Mouse (Mus musculus): ENCODE results near the gene Scarf1. TPM values are rescaled to one million over a fixed set of nuclear protein-coding genes. Genes with fewer than 3 reads are reported as not detected.

Gene Scarf1
- total RNA-seq, 2 experiments from 2014 or later = 8.7 TPM

- peak in 1 of 2 experiments; percentile 57 for DNase-seq
Observed at GRCm38 (mm10) chr11:75511213-75511612, 2.1 kb upstream of the Scarf1 start.

- DNase-seq = no peak
Observed at GRCm38 (mm10) chr11:75512301-75513018, 880 bp upstream of the Scarf1 start.

- DNase-seq = no peak
Observed at GRCm38 (mm10) chr11:75515186-75515585, 1.8 kb downstream of the Scarf1 start.

GRCm38 (mm10) chr11:75519834-75520633, 6.7 kb downstream of the Scarf1 start:
- no peak for DNase-seq

- DNase-seq = no peak
Observed at GRCm38 (mm10) chr11:75521609-75522008, 8.3 kb downstream of the Scarf1 start.

- no peak for DNase-seq
Observed at GRCm38 (mm10) chr11:75522793-75523192, 9.5 kb downstream of the Scarf1 start.

GRCm38 (mm10) chr11:75525531-75526125, 12.3 kb downstream of the Scarf1 start:
- no peak for DNase-seq

GRCm38 (mm10) chr11:75526943-75527342, 13.6 kb downstream of the Scarf1 start:
- DNase-seq = no peak

- DNase-seq = no peak
Observed at GRCm38 (mm10) chr11:75529771-75530170, 16.4 kb downstream of the Scarf1 start.

GRCm38 (mm10) chr11:75530325-75530724, 17.0 kb downstream of the Scarf1 start:
- peak; percentile 98 to 99 for DNase-seq

GRCm38 (mm10) chr11:75530845-75531373, 17.6 kb downstream of the Scarf1 start:
- no peak for DNase-seq

- peak; percentile 96 for DNase-seq
Observed at GRCm38 (mm10) chr11:75531469-75532242, 18.3 kb downstream of the Scarf1 start, which contains the start of gene Slc43a2. TSS of gene Slc43a2 (plus strand) at chr11:75531694.

- DNase-seq = peak in 1 of 2 experiments; percentile 37
Observed at GRCm38 (mm10) chr11:75532340-75533277, 19.3 kb downstream of the Scarf1 start.

- DNase-seq = no peak
Observed at GRCm38 (mm10) chr11:75533314-75534015, 20.1 kb downstream of the Scarf1 start.

- DNase-seq = peak in 1 of 2 experiments; percentile 21
Observed at GRCm38 (mm10) chr11:75534286-75535033, 21.1 kb downstream of the Scarf1 start.

- DNase-seq = no peak
Observed at GRCm38 (mm10) chr11:75535106-75535795, 21.9 kb downstream of the Scarf1 start.

- no peak for DNase-seq
Observed at GRCm38 (mm10) chr11:75536255-75537024, 23.1 kb downstream of the Scarf1 start.

GRCm38 (mm10) chr11:75537025-75537414, 23.7 kb downstream of the Scarf1 start:
- no peak for DNase-seq
